Mouse (Mus musculus) spleen, embryonic (tissue): ENCODE measurements around the gene Zfp119b.
"Not testable (repeated sequence)": the region's sequence is repeated elsewhere in the genome, so short reads cannot be mapped to it uniquely, and the experiment has no call there.

ENCODE experiments used
- CTCF ChIA-PET: fragments of 350-600 bp; sonication (Branson Sonifier 250); formaldehyde crosslinking; loops from one replicate; lab custom pipeline; 2022; lab: Charles Lee

The Zfp119b gene

DNA sequence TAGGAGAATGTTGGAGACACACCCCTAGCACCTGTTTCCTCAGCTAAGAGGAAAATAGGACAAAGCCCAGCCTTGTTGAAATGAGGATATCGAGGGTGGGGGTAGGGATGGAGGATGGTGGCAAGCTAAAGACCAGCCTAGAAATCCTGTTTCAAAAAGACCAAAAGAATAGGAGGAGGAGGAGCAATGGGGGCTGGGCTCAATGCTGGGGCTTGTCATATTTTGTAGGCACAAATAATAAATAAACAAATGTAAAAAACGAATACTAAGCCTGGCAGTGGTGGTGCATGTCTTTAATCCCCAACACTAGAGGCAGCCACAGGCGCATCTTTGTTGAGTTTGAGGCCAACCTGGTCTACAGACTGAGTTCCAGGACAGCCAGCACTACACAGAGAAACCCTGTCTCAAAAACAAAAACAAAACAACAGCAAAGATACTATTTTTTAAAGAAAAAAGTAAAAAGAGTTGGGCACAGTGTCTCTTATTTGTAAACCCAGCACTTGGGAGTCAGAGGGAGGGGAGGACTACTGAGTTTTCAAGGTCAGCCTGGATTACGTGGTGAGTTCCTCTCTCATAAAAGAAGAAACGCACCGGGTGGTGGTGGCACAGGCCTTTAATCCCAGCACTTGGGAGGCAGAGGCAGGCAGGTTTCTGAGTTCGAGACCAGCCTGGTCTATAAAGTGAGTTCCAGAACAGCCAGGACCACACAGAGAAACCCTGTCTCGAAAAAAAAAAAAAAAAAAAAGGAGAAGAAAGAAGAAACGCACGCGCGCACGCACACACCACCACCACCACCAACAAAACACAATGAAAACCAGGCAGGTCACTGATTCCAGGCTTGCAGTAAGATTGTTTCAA, 8.7 kb upstream of the Zfp119b start:
- CTCF ChIA-PET, result interaction anchor here (1.1 kb wide), 1 partner anchor 114 kb away, joined by 3 read pairs; no protein-coding TSS in a partner anchor

- CTCF ChIA-PET, result interaction anchor here (1.1 kb wide), 1 partner anchor 115 kb away, joined by 3 read pairs; no protein-coding TSS in a partner anchor
These were observed 7.9 kb upstream of the Zfp119b start for GRCm38 (mm10) chr17:55957168-55957567.

GRCm38 (mm10) chr17:55956591-55956990, 7.3 kb upstream of the Zfp119b start:
- CTCF ChIA-PET, result interaction anchor here (1.1 kb wide), 1 partner anchor 116 kb away, joined by 3 read pairs; no protein-coding TSS in a partner anchor

- CTCF ChIA-PET, result interaction anchor here (0.6 kb wide), 1 partner anchor 332 kb away, joined by 8 read pairs; no protein-coding TSS in a partner anchor
These were observed 6.8 kb upstream of the Zfp119b start for GRCm38 (mm10) chr17:55956129-55956528.

DNA sequence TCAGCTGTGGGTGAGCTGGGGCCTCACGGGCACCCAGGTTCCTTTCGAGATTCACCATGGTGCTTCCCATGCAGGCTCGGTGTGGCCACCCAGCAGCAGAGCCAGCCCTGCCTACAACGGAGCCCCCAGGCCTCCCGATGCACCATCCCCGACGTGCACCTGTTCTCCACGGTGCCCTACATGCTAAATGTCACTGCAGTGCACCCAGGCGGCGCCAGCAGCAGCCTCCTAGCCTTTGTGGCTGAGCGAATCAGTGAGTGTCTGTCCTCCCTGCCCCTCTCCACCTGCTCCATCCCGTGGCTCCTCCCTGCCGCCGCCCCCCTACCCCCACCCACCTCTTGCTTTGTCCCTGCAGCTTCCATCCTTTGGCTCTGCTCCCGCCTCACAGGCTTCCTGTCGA, 4.9 kb upstream of the Zfp119b start:
- CTCF ChIA-PET, result interaction anchor here (0.6 kb wide), 1 partner anchor 98 kb away, joined by 4 read pairs; no protein-coding TSS in a partner anchor

GRCm38 (mm10) chr17:55953751-55954150, 4.5 kb upstream of the Zfp119b start:
- CTCF ChIA-PET, result no interaction called here

GRCm38 (mm10) chr17:55952447-55953027, 3.2 kb upstream of the Zfp119b start, which contains the start of gene Ebi3:
Ebi3 (plus strand) TSS chr17:55952640.
- CTCF ChIA-PET, result interaction anchor here (0.6 kb wide), 1 partner anchor 1177 kb away, joined by 3 read pairs; no protein-coding TSS in a partner anchor

- CTCF ChIA-PET, result no interaction called here
These were observed 2.7 kb upstream of the Zfp119b start for GRCm38 (mm10) chr17:55952041-55952440.

- CTCF ChIA-PET, result no interaction called here
These were observed 1.3 kb upstream of the Zfp119b start for GRCm38 (mm10) chr17:55950601-55951000.

- CTCF ChIA-PET, result no interaction called here
These were observed 653 bp downstream of the Zfp119b start for GRCm38 (mm10) chr17:55948647-55949046.

- CTCF ChIA-PET, result no interaction called here
These were observed 3.6 kb downstream of the Zfp119b start for GRCm38 (mm10) chr17:55945696-55946095.

DNA sequence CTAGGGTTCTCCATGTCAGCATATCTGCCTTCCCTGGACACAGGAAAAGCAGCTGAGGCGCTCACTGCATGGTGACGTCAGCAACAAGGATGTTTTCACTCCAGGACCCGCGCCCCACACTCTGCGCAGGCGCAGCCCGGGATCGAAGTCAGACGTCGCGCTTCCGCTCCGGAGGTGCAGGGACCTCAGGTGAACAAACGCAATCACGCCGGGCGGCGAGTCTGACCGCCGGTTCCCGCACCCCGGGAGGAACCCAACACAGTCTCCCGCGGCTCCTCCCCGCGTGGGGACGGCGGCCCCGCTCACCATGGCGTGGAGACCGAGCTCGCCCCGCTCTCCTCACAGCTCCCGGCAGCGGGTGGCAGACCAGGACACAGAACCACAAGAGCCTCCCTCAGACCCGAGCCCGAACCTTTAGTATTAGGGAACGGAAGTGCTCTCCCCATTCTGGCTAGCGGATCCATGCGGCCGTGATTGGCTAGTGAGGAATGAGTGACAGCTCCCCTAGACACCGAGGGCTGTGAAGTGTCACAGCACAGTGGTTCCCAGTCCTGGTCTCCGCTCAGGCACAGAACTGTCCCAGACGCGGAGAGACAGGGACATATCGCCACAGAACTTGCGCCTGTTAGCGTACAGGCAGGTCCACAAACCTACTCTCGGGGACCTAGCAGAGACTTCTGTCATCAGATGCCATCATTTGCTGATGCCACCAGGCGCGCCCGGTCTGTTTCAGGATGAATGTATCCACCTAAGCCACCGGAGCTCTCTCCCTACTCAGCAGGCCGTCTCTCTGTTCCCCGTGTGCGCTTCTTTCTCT, 4.2 kb downstream of the Zfp119b start:
- CTCF ChIA-PET, result not testable (repeated sequence)

DNA sequence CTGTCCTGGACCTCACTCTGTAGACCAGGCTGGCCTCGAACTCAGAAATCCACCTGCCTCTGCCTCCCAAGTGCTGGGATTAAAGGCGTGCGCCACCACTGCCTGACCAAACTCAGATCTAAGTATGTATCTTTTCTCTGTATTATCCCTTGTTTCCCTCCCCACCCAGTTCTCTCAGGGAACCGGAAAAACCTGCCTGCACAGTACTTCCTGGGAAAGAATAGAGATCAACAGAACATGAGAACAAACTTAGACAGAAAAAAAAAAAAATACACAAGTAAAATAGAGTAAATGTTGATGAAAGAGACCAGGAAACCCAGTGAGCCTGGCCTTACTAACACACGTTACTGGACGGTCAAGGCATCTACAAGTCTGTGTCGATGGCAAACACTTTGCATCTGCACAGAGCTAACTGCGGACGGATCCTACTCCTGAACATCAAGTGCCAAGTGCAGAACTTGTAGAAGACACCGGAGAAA, 4.9 kb downstream of the Zfp119b start:
- CTCF ChIA-PET, result not testable (repeated sequence)

GRCm38 (mm10) chr17:55933191-55933590, 16.1 kb downstream of the Zfp119b start:
- CTCF ChIA-PET, result no interaction called here

DNA sequence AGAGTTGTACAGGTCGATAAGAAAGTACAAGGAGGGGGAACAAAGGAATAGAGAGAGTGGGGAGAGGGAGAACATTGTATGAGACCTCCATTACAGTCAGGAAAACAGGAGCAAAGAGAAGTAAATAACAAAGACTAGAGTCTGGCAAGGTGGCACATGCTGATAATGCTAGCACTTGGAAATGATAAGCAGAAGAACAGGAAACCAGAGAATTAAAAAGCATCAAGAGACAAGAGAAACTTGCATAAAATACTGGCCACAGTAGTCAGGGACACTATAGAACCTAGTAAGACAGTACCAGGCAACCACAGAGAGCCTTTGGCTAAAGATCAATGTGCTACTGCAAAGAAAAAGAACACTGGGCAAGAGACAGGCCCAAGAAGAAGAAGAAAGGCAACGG, 16.7 kb downstream of the Zfp119b start:
- CTCF ChIA-PET, result interaction anchor here (0.7 kb wide), 1 partner anchor 852 kb away, joined by 3 read pairs; no protein-coding TSS in a partner anchor

DNA sequence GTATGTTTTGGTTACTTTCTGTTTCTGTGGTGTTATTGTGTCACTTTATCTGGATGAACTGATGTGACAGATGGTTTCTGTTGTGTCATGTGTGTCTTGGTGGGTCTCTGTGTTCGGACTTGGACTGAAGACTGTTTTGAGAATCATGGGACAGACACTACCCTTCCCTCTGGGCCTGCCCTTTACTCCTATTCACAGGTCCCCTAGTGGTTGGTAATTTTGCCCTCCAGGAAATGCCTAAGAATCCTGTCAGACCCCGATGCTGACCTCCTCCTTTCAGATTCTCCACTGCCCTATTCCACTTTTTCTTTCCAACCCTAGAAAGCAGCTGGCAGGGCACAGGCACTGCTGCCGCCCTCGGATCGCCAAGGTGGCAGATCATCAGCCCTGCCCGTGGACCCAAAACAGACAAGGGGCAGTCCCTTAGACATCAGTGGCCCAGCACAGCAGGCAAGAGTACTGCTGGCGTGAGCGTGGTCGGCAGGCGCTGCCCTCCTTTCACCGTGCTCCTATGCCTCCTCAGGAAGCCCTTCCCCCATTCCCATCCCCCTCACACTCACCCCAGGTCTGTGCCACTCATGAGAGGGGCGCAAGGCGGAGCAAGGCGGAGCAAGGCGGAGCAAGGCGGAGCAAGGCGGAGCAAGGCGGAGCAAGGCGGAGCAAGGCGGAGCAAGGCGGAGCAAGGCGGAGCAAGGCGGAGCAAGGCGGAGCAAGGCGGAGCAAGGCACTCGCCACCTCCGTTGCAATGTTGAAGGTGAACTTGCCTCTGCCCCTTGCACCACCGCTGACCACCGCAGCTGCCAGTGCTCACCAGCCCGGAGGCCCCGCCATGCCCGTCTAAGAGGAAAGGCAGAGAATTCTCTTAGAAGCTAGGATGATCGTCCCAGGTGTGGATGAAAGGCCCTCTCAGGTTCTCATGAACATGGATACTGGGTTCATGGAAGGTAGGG, 17.5 kb downstream of the Zfp119b start:
- CTCF ChIA-PET, result interaction anchor here (0.7 kb wide), 1 partner anchor 853 kb away, joined by 3 read pairs; no protein-coding TSS in a partner anchor

DNA sequence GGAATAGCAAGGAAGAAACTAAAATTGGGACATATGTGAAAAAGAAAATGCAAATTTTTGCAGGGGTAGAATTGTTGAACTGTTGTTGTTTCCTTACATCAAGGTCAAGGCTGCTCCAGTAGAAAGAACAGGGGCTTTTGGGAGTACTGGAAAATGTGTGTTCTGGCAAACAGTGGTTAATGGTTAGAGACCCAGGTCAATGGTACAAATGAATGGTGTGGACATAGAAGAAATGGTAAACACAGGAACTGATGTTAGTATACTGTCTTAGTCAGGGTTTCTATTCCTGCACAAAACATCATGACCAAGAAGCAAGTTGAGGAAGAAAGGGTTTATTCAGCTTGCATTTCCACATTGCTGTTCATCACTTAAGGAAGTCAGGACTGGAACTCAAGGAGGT, 42.6 kb downstream of the Zfp119b start:
- CTCF ChIA-PET, result no interaction called here

DNA sequence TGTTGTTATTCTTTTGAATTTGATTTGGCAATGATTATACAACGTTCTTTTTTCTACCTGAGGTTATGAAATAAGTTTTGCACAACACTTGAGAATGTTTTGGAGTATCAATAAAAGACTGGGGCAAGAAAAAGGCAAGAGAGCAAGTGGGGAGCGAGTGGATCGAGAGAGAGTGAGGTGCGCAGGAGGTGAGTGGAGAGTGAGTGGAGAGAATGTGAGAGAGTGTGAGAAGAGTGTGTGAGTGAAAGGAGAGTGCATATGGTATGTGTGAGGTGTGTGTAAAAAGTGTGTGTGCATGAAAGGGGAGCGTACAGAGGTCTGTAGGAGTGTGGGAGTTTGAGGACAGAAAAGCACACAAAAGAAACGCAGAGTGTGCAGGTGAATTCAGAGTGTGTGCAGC, 45.2 kb downstream of the Zfp119b start:
- CTCF ChIA-PET, result no interaction called here

DNA sequence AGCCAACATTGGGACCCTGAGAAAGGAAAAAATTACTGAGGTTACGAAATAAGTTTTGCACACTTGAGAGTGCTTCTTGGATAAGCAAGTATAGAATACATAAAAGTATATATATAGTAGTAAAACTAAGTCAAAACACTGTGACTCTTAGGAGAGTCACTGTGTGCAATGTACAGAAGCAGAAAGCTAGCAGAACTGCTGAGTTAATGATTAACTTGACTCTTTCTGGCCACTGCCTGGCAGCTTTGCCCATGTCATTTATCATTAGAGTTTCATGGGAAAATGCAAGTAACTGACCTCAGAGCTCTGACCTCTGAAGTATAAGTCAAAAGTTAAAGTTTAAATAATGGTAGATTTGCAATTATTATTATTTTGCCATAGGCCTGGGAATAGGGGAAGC, 45.6 kb downstream of the Zfp119b start:
- CTCF ChIA-PET, result no interaction called here

GRCm38 (mm10) chr17:55903087-55903486, 46.2 kb downstream of the Zfp119b start:
- CTCF ChIA-PET, result no interaction called here
